Mouse (Mus musculus): ENCODE data around the gene Rasgrp3. TPM values are rescaled to one million over a fixed set of nuclear protein-coding genes. Genes with fewer than 3 reads are reported as not detected.

The Rasgrp3 gene
- polyA plus RNA-seq, 1 experiment from 2014 or later = 32.1 TPM

DNA sequence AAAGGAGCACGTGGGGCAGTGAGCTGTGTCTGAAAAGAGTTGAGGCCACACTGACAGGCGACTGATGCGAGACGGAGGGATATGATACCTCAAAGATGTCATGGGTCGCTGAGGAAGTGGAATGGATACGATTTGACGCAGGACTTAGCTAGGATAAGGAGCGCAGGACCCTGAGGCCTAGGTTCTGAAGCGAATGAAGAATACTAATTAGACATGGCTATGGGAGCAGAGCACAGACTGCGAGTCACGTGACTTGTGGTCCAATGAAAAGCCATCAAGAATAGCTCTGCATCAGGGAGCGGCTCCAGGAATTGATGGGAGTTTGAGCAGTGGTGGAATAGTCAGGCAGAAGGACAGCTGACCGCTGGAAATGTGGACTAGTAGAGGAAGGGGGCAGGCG is 3.4 kb downstream of the Rasgrp3 start:
- Histone ChIP-seq H3K27ac (ENCODE audit: low read length) (peak overlapping the region; percentile 20; the same call in 1 of the 2 replicates), H3K36me3 (ENCODE audit: insufficient read depth, low read length) (no peaks in the 10 kb centered on the region), H3K4me3 (ENCODE audit: low read depth, low read length) (no peak overlapping the region; the same call in 1 of the 2 replicates), H3K4me1 (ENCODE audit: insufficient read depth, low read depth, low read length) (no peaks in the 10 kb centered on the region), H3K9ac (replicated peaks; ENCODE audit: low read depth) (no peak overlapping the region), H3K4me2 (replicated peaks; ENCODE audit: low read depth, low read length) (peak overlapping the region; percentile 14; the same call in 1 of the 2 replicates), H3K27me3 (replicated peaks; ENCODE audit: insufficient read depth, low read length) (no peaks in the 10 kb centered on the region), H3K9me3 (ENCODE audit: low read length) (no peaks in the 10 kb centered on the region)
- TF ChIP-seq CTCF (IDR thresholded peaks at IDR 0.05) (no peak), EP300 (IDR thresholded peaks at IDR 0.05) (no peak)
- WGBS = 76% methylated on average over 14 of the region's 14 CpGs
- ATAC-seq (no peak), DNase-seq (ENCODE audit: low spot score) (no peak)

DNA sequence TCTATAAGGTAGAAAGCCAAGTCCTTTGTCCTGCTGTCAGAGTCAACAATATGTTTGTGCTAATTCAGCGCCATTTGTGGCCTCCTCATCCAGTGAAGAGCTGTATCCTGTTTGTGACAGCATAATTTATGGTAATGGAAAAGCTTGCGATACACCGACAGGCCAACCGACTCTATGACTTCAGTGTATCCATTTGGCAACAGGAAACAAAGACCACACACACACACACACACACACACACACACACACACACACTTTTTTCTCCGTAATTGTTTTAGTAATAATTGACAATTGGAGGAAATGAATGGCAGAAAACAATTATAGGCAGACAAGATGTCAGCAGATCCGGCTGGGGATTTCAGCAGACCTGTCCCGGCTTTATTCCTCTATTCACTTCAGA is 4.9 kb downstream of the Rasgrp3 start:
- WGBS = 41% methylated on average over 7 of the region's 7 CpGs
- H3K4me2 ChIP-seq (replicated peaks; ENCODE audit: low read depth, low read length) = no peak overlapping the region
- DNase-seq (ENCODE audit: low spot score) (peak; percentile 53), ATAC-seq (peak; percentile 76)
- H3K9me3 ChIP-seq (ENCODE audit: low read length) = no peaks in the 10 kb centered on the region
- H3K27ac ChIP-seq (ENCODE audit: low read length) = peak overlapping the region; percentile 51; the same call in 1 of the 2 replicates
- no peaks in the 10 kb centered on the region for H3K4me1 ChIP-seq (ENCODE audit: insufficient read depth, low read depth, low read length)
- no peak overlapping the region for H3K9ac ChIP-seq (replicated peaks; ENCODE audit: low read depth)
- no peaks in the 10 kb centered on the region for H3K27me3 ChIP-seq (replicated peaks; ENCODE audit: insufficient read depth, low read length)
- no peak overlapping the region for H3K4me3 ChIP-seq (ENCODE audit: low read depth, low read length)
- peak; percentile 68 for TF ChIP-seq EP300 (IDR thresholded peaks at IDR 0.05)
- TF ChIP-seq CTCF (IDR thresholded peaks at IDR 0.05) = no peak
- no peaks in the 10 kb centered on the region for H3K36me3 ChIP-seq (ENCODE audit: insufficient read depth, low read length)

DNA sequence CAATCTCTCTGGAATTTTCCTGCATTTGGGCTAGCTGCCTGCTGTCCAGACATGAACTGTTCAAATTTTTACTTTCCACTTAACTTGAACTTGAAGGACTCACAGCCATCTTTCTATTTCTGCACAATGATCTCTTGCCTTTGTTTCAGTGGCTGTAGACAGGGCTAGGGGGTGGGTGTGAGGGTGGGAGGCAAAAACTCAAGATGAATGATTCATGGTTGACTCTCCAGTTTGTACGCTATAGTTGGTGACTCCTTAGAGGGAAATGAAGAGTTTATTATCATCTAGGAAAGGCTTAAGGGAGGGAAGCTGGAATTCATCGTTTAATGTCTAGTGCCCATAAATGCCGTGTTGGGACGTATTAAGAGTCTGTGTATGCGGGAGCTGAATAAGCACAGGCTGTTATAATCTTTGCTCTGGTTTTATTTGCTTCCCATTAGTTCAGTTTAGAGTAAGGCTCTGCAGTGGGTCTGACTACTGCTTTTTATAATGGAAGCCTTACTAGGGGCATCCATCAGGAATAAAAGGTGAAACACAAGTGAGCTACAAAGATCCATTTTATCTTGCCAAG is 5.6 kb downstream of the Rasgrp3 start:
- no peak overlapping the region for H3K4me3 ChIP-seq (ENCODE audit: low read depth, low read length)
- 52% methylated on average over 5 of the region's 5 CpGs for WGBS
- H3K9me3 ChIP-seq (ENCODE audit: low read length) = no peaks in the 10 kb centered on the region
- DNase-seq (ENCODE audit: low spot score) (peak; percentile 19), ATAC-seq (peak; percentile 59)
- H3K36me3 ChIP-seq (ENCODE audit: insufficient read depth, low read length) = no peaks in the 10 kb centered on the region
- no peaks in the 10 kb centered on the region for H3K4me1 ChIP-seq (ENCODE audit: insufficient read depth, low read depth, low read length)
- peak overlapping the region; percentile 51 for H3K27ac ChIP-seq (ENCODE audit: low read length)
- TF ChIP-seq EP300 (IDR thresholded peaks at IDR 0.05) = no peak
- no peak for TF ChIP-seq CTCF (IDR thresholded peaks at IDR 0.05)
- no peaks in the 10 kb centered on the region for H3K27me3 ChIP-seq (replicated peaks; ENCODE audit: insufficient read depth, low read length)
- H3K9ac ChIP-seq (replicated peaks; ENCODE audit: low read depth) = no peak overlapping the region
- 0 out of 2 replicates have a peak overlapping the region, but pooled peaks have one; percentile 14 for H3K4me2 ChIP-seq (replicated peaks; ENCODE audit: low read depth, low read length)

DNA sequence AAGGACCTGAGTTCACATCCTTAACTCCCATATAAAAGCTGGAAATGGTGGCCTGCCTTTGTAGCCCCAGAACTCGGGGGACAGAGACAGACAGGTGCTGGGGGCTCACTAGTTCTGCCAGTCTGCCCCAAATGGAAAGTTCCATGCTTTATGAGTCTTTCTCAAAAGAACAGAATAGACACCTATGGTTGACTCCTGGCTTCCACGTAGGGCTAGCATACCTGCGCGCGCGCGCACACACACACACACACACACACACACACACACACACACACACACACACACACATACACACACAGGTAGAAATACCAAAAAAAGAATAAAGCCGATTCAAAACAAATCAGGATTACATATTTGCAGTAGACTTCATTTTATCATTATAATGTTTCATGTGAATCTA is 6.7 kb downstream of the Rasgrp3 start:
- Histone ChIP-seq H3K4me2 (replicated peaks; ENCODE audit: low read depth, low read length) (no peak overlapping the region), H3K4me3 (ENCODE audit: low read depth, low read length) (no peak overlapping the region), H3K27ac (ENCODE audit: low read length) (no peak overlapping the region), H3K9ac (replicated peaks; ENCODE audit: low read depth) (no peak overlapping the region), H3K27me3 (replicated peaks; ENCODE audit: insufficient read depth, low read length) (no peaks in the 10 kb centered on the region), H3K9me3 (ENCODE audit: low read length) (no peaks in the 10 kb centered on the region), H3K4me1 (ENCODE audit: insufficient read depth, low read depth, low read length) (no peaks in the 10 kb centered on the region), H3K36me3 (ENCODE audit: insufficient read depth, low read length) (no peaks in the 10 kb centered on the region)
- ATAC-seq (no peak), DNase-seq (ENCODE audit: low spot score) (no peak)
- WGBS = 93% methylated on average over 8 of the region's 8 CpGs
- TF ChIP-seq EP300 (IDR thresholded peaks at IDR 0.05) (no peak), CTCF (IDR thresholded peaks at IDR 0.05) (no peak)

DNA sequence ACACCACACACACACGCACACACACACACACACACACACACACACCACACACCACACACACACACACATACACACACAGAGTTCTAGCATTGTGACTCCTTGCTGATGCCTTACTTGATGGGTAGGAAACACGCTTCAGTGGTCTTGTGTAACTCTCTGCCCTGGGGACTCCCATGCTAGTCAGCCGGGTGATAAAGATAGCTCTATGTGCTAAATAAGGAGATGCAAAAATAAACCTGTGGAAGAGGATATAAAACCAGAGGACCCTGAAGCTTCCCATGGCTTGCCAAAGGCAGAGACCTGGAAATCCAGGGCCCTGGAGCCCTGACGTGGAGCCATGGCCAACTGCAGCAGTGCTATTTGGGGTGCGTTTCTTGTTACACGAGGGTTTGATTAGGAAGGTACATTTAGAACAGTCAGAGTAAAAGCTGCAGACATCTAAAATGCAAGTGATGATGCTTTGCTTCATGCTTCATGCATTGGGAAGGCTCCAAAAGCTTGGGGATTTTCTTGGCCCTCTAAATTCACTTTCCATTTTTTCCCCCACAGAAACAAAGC is 7.4 kb downstream of the Rasgrp3 start:
- Histone ChIP-seq H3K36me3 (ENCODE audit: insufficient read depth, low read length) (no peaks in the 10 kb centered on the region), H3K4me2 (replicated peaks; ENCODE audit: low read depth, low read length) (no peak overlapping the region), H3K4me3 (ENCODE audit: low read depth, low read length) (no peak overlapping the region), H3K27ac (ENCODE audit: low read length) (no peak overlapping the region), H3K4me1 (ENCODE audit: insufficient read depth, low read depth, low read length) (no peaks in the 10 kb centered on the region), H3K9ac (replicated peaks; ENCODE audit: low read depth) (no peak overlapping the region), H3K27me3 (replicated peaks; ENCODE audit: insufficient read depth, low read length) (no peaks in the 10 kb centered on the region), H3K9me3 (ENCODE audit: low read length) (no peaks in the 10 kb centered on the region)
- DNase-seq (ENCODE audit: low spot score) = no peak
- no peak for ATAC-seq
- 77% methylated on average over 6 of the region's 6 CpGs for WGBS
- TF ChIP-seq EP300 (IDR thresholded peaks at IDR 0.05) (no peak), CTCF (IDR thresholded peaks at IDR 0.05) (no peak)

DNA sequence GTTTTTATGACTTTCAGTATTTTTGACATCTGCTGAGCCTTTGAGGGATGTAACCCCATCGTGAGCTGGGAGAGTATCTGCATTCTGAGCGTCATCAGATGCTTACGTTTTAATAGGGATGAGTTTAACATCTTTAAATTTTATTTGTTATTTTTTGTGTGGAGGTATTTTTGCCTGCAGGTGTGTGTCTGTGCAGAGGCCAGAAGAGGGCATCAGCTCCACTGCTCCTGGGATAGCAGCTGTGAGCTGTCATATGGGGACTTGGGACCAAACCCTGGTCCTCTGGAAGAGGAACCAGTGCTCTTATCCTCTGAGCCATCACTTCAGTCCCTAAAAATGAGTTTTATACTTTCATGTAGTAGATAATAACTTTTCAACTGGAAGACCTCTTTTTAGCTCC is 12.6 kb downstream of the Rasgrp3 start:
- H3K4me3 ChIP-seq (ENCODE audit: low read depth, low read length) = no peak overlapping the region
- ATAC-seq (no peak), DNase-seq (ENCODE audit: low spot score) (no peak)
- H3K27me3 ChIP-seq (replicated peaks; ENCODE audit: insufficient read depth, low read length) = no peaks in the 10 kb centered on the region
- 87% methylated on average over 3 of the region's 3 CpGs for WGBS
- no peak overlapping the region for H3K27ac ChIP-seq (ENCODE audit: low read length)
- no peak overlapping the region for H3K4me2 ChIP-seq (replicated peaks; ENCODE audit: low read depth, low read length)
- TF ChIP-seq CTCF (IDR thresholded peaks at IDR 0.05) (no peak), EP300 (IDR thresholded peaks at IDR 0.05) (no peak)
- H3K36me3 ChIP-seq (ENCODE audit: insufficient read depth, low read length) = no peaks in the 10 kb centered on the region
- no peaks in the 10 kb centered on the region for H3K9me3 ChIP-seq (ENCODE audit: low read length)
- no peaks in the 10 kb centered on the region for H3K4me1 ChIP-seq (ENCODE audit: insufficient read depth, low read depth, low read length)
- H3K9ac ChIP-seq (replicated peaks; ENCODE audit: low read depth) = no peak overlapping the region

Measured in lung, postnatal 0 days (tissue).